Mouse (Mus musculus): Measurements from ENCODE around the gene Trip13. TPM values are rescaled to one million over a fixed set of nuclear protein-coding genes. Genes with fewer than 3 reads are reported as not detected.
A peak's percentile ranks its signal among the peaks of the same experiment; 100 is the strongest.

The Trip13 gene
- polyA plus RNA-seq, 1 experiment from 2014 or later: 28.2 TPM

- H3K4me1 ChIP-seq: no peaks in the 10 kb centered on the region
- H3K9me3 ChIP-seq (replicated peaks): no peaks in the 10 kb centered on the region
- H3K27ac ChIP-seq (replicated peaks): no peak overlapping the region
- no peak overlapping the region for H3K9ac ChIP-seq
- ATAC-seq (ENCODE audit: insufficient number of reproducible peaks, low FRiP score, low TSS enrichment, low read depth): no peak
- H3K4me2 ChIP-seq (replicated peaks): no peak overlapping the region
- WGBS: 77% methylated on average over 9 of the region's 9 CpGs
- H3K36me3 ChIP-seq: peaks cover 84% of the 10 kb centered on the region
- H3K4me3 ChIP-seq (replicated peaks): no peak overlapping the region
- H3K27me3 ChIP-seq: no peaks in the 10 kb centered on the region
Observed at GRCm38 (mm10) chr13:73944606-73945005, 7.0 kb upstream of the Trip13 start.

GRCm38 (mm10) chr13:73939101-73939500 is 1.5 kb upstream of the Trip13 start:
- WGBS: 96% methylated on average over 5 of the region's 5 CpGs
- H3K9ac ChIP-seq: no peak overlapping the region
- no peaks in the 10 kb centered on the region for H3K9me3 ChIP-seq (replicated peaks)
- H3K4me3 ChIP-seq (replicated peaks): no peak overlapping the region
- H3K27ac ChIP-seq (replicated peaks): no peak overlapping the region
- H3K36me3 ChIP-seq: peaks cover 39% of the 10 kb centered on the region
- H3K4me2 ChIP-seq (replicated peaks): no peak overlapping the region
- no peak for ATAC-seq (ENCODE audit: insufficient number of reproducible peaks, low FRiP score, low TSS enrichment, low read depth)
- H3K27me3 ChIP-seq: no peaks in the 10 kb centered on the region
- peaks cover 15% of the 10 kb centered on the region for H3K4me1 ChIP-seq

GRCm38 (mm10) chr13:73938177-73938560 is 585 bp upstream of the Trip13 start:
- H3K9me3 ChIP-seq (replicated peaks): no peaks in the 10 kb centered on the region
- 36% methylated on average over 13 of the region's 13 CpGs for WGBS
- H3K9ac ChIP-seq: peak overlapping the region; percentile 71
- peak overlapping the region; percentile 90 for H3K27ac ChIP-seq (replicated peaks)
- peak overlapping the region; percentile 81 for H3K4me2 ChIP-seq (replicated peaks)
- peaks cover 15% of the 10 kb centered on the region for H3K4me1 ChIP-seq
- peaks cover 30% of the 10 kb centered on the region for H3K36me3 ChIP-seq
- no peaks in the 10 kb centered on the region for H3K27me3 ChIP-seq
- H3K4me3 ChIP-seq (replicated peaks): peak overlapping the region; percentile 88
- 0 out of 2 replicates have a peak, but pooled peaks have one; percentile 6 for ATAC-seq (ENCODE audit: insufficient number of reproducible peaks, low FRiP score, low TSS enrichment, low read depth)

GRCm38 (mm10) chr13:73936938-73937320 is 655 bp downstream of the Trip13 start:
- Histone ChIP-seq H3K9me3 (replicated peaks) (no peaks in the 10 kb centered on the region), H3K4me1 (peaks cover 15% of the 10 kb centered on the region), H3K27ac (replicated peaks) (no peak overlapping the region; the same call in 1 of the 2 replicates), H3K4me3 (replicated peaks) (peak overlapping the region; percentile 88), H3K27me3 (no peaks in the 10 kb centered on the region), H3K4me2 (replicated peaks) (peak overlapping the region; percentile 81), H3K36me3 (peaks cover 22% of the 10 kb centered on the region), H3K9ac (peak overlapping the region; percentile 71)
- 0 out of 2 replicates have a peak, but pooled peaks have one; percentile 4 for ATAC-seq (ENCODE audit: insufficient number of reproducible peaks, low FRiP score, low TSS enrichment, low read depth)
- 9% methylated on average over 5 of the region's 5 CpGs for WGBS

- Histone ChIP-seq H3K36me3 (peaks cover 33% of the 10 kb centered on the region), H3K4me2 (replicated peaks) (no peak overlapping the region), H3K4me3 (replicated peaks) (no peak overlapping the region), H3K9me3 (replicated peaks) (no peaks in the 10 kb centered on the region), H3K27ac (replicated peaks) (no peak overlapping the region), H3K9ac (no peak overlapping the region), H3K4me1 (peaks cover 7% of the 10 kb centered on the region), H3K27me3 (no peaks in the 10 kb centered on the region)
- ATAC-seq (ENCODE audit: insufficient number of reproducible peaks, low FRiP score, low TSS enrichment, low read depth): no peak
- 90% methylated on average over 10 of the region's 10 CpGs for WGBS
Observed at GRCm38 (mm10) chr13:73932201-73932600, 5.4 kb downstream of the Trip13 start.

- WGBS: 95% methylated on average over 4 of the region's 4 CpGs
- H3K9me3 ChIP-seq (replicated peaks): no peaks in the 10 kb centered on the region
- no peak overlapping the region for H3K27ac ChIP-seq (replicated peaks)
- no peak overlapping the region for H3K9ac ChIP-seq
- no peak overlapping the region for H3K4me3 ChIP-seq (replicated peaks)
- H3K27me3 ChIP-seq: no peaks in the 10 kb centered on the region
- H3K4me1 ChIP-seq: no peaks in the 10 kb centered on the region
- ATAC-seq (ENCODE audit: insufficient number of reproducible peaks, low FRiP score, low TSS enrichment, low read depth): no peak
- H3K36me3 ChIP-seq: peaks cover 45% of the 10 kb centered on the region
- no peak overlapping the region for H3K4me2 ChIP-seq (replicated peaks)
Observed at GRCm38 (mm10) chr13:73913066-73913465, 24.5 kb downstream of the Trip13 start.

- no peak for ATAC-seq (ENCODE audit: insufficient number of reproducible peaks, low FRiP score, low TSS enrichment, low read depth)
- H3K9me3 ChIP-seq (replicated peaks): no peaks in the 10 kb centered on the region
- no peak overlapping the region for H3K9ac ChIP-seq
- H3K4me1 ChIP-seq: no peaks in the 10 kb centered on the region
- no peak overlapping the region for H3K4me2 ChIP-seq (replicated peaks)
- H3K4me3 ChIP-seq (replicated peaks): no peak overlapping the region
- H3K27ac ChIP-seq (replicated peaks): no peak overlapping the region
- 0 out of 2 replicates have a peak, but pooled peaks cover 3% of the 10 kb centered on the region for H3K36me3 ChIP-seq
- no peaks in the 10 kb centered on the region for H3K27me3 ChIP-seq
- WGBS: 56% methylated on average over 2 of the region's 2 CpGs
Observed at GRCm38 (mm10) chr13:73907683-73908412, 29.7 kb downstream of the Trip13 start.

- H3K4me3 ChIP-seq (replicated peaks): no peak overlapping the region
- H3K27me3 ChIP-seq: no peaks in the 10 kb centered on the region
- no peak for ATAC-seq (ENCODE audit: insufficient number of reproducible peaks, low FRiP score, low TSS enrichment, low read depth)
- no peak overlapping the region for H3K27ac ChIP-seq (replicated peaks)
- H3K9me3 ChIP-seq (replicated peaks): no peaks in the 10 kb centered on the region
- no peaks in the 10 kb centered on the region for H3K36me3 ChIP-seq
- no peak overlapping the region for H3K9ac ChIP-seq
- no peak overlapping the region for H3K4me2 ChIP-seq (replicated peaks)
- no peaks in the 10 kb centered on the region for H3K4me1 ChIP-seq
- WGBS: 74% methylated on average over 5 of the region's 5 CpGs
Observed at GRCm38 (mm10) chr13:73907136-73907535, 30.4 kb downstream of the Trip13 start.

GRCm38 (mm10) chr13:73897561-73897960 is 40.0 kb downstream of the Trip13 start:
- no peaks in the 10 kb centered on the region for H3K36me3 ChIP-seq
- no peak overlapping the region for H3K4me3 ChIP-seq (replicated peaks)
- H3K27ac ChIP-seq (replicated peaks): no peak overlapping the region
- 53% methylated on average over 3 of the region's 3 CpGs for WGBS
- H3K4me1 ChIP-seq: peaks cover 12% of the 10 kb centered on the region
- no peaks in the 10 kb centered on the region for H3K27me3 ChIP-seq
- H3K4me2 ChIP-seq (replicated peaks): no peak overlapping the region
- no peaks in the 10 kb centered on the region for H3K9me3 ChIP-seq (replicated peaks)
- H3K9ac ChIP-seq: no peak overlapping the region
- ATAC-seq (ENCODE audit: insufficient number of reproducible peaks, low FRiP score, low TSS enrichment, low read depth): no peak

GRCm38 (mm10) chr13:73892493-73893178 is 44.9 kb downstream of the Trip13 start:
- Histone ChIP-seq H3K9ac (no peak overlapping the region), H3K36me3 (no peaks in the 10 kb centered on the region), H3K4me2 (replicated peaks) (no peak overlapping the region; the same call in 1 of the 2 replicates), H3K27ac (replicated peaks) (peak overlapping the region; percentile 71), H3K4me3 (replicated peaks) (no peak overlapping the region), H3K9me3 (replicated peaks) (no peaks in the 10 kb centered on the region), H3K27me3 (no peaks in the 10 kb centered on the region), H3K4me1 (peaks cover 20% of the 10 kb centered on the region)
- ATAC-seq (ENCODE audit: insufficient number of reproducible peaks, low FRiP score, low TSS enrichment, low read depth): peak; percentile 40
- 18% methylated on average over 6 of the region's 6 CpGs for WGBS

GRCm38 (mm10) chr13:73887415-73887874 is 50.1 kb downstream of the Trip13 start:
- WGBS: 30% methylated on average over 4 of the region's 4 CpGs

More at GRCm38 (mm10) chr13:73887415-73887874, 50.1 kb downstream of the Trip13 start:
- no peaks in the 10 kb centered on the region for H3K9me3 ChIP-seq (replicated peaks)
- H3K27me3 ChIP-seq: no peaks in the 10 kb centered on the region
- no peak overlapping the region for H3K4me2 ChIP-seq (replicated peaks)
- H3K36me3 ChIP-seq: no peaks in the 10 kb centered on the region
- no peak overlapping the region for H3K4me3 ChIP-seq (replicated peaks)
- peaks cover 35% of the 10 kb centered on the region for H3K4me1 ChIP-seq
- H3K27ac ChIP-seq (replicated peaks): 0 out of 2 replicates have a peak overlapping the region, but pooled peaks have one; percentile 74
- ATAC-seq (ENCODE audit: insufficient number of reproducible peaks, low FRiP score, low TSS enrichment, low read depth): peak; percentile 77
- no peak overlapping the region for H3K9ac ChIP-seq

Data from embryonic facial prominence, embryonic 15.5 days (tissue).